Mouse (Mus musculus) neural tube, embryonic 13.5 days (tissue): ENCODE results near the gene Robo1. TPM values are rescaled to one million over a fixed set of nuclear protein-coding genes. Genes with fewer than 3 reads are reported as not detected.

Experiments
- ATAC-seq: fragments of 200-750 bp; cut with Nextera tagmentation; 2 replicates; pipeline ENCODE4 v1.8.0; 2017; ENCODE audit warnings: low read depth, mild to moderate bottlenecking, moderate TSS enrichment, moderate library complexity
- H3K27ac ChIP-seq: fragments of 300-500 bp; sonication (generic); replicated peaks from 2 replicates; pipeline ENCODE4 v1.5.1; 2015; ENCODE audit warnings: moderate library complexity, mild to moderate bottlenecking, inconsistent platforms
- H3K27me3 ChIP-seq: fragments of 300-500 bp; sonication (generic); 2 replicates; pipeline ENCODE4 v1.6.1; 2015; ENCODE audit warnings: mild to moderate bottlenecking, inconsistent platforms
- H3K36me3 ChIP-seq: fragments of 300-500 bp; sonication (generic); 2 replicates; pipeline ENCODE4 v1.6.1; 2015; ENCODE audit warnings: mild to moderate bottlenecking, inconsistent platforms
- H3K4me1 ChIP-seq: fragments of 300-500 bp; sonication (generic); replicated peaks from 2 replicates; pipeline ENCODE4 v1.6.1; 2015; ENCODE audit warnings: inconsistent platforms
- H3K4me2 ChIP-seq: fragments of 300-500 bp; sonication (generic); 2 replicates; pipeline ENCODE4 v1.6.1; 2015; ENCODE audit warnings: inconsistent platforms, mild to moderate bottlenecking, moderate library complexity
- H3K4me3 ChIP-seq: fragments of 300-500 bp; sonication (generic); 2 replicates; pipeline ENCODE4 v1.5.1; 2015; ENCODE audit warnings: mild to moderate bottlenecking, inconsistent platforms
- H3K9ac ChIP-seq: fragments of 300-500 bp; sonication (generic); 2 replicates; pipeline ENCODE4 v1.6.1; 2015; ENCODE audit warnings: moderate library complexity, mild to moderate bottlenecking, inconsistent platforms
- H3K9me3 ChIP-seq: fragments of 300-500 bp; sonication (generic); 2 replicates; pipeline ENCODE4 v1.6.1; 2016; ENCODE audit warnings: inconsistent platforms
- WGBS: fragments of 180-500 bp; shearing (Covaris S2); methylation state at CpG from one replicate; pipeline ENCODE4 v1.1.7; 2015; 5-methylcytosine and 5-hydroxymethylcytosine counted together
- polyA plus RNA-seq: library from polyadenylated mRNA; unstranded; fragments of >200 nt; fragmentation: Nextera tagmentation; extraction: Ambion mirVana; gene quantifications from 2 replicates; pipeline ENCODE4 v1.2.1, GENCODE M21; 2015

Robo1 gene
- polyA plus RNA-seq, 1 experiment from 2014 or later: 44.1 TPM

DNA sequence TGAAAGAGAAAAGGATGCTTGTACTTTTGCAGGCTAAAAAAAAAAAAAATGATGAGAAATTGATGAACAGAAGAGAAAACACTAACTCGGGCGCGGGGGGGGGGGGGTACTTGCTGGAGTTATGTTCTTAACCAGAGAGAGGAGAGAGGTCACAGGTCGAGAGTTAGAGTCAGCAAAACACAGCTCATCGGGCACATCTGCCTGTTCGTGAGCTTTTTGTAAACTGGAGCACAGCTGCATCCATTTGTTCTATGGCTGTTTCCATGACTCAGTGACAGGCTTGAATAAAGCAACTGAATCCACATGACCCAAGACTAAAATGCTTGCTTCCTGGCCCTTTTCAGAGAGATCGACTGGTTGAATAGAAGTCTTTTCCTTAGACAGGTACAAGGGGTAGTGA, 325.7 kb downstream of the Robo1 start:
- ATAC-seq: no peak
- Histone ChIP-seq H3K27me3 (no peaks in the 10 kb centered on the region), H3K4me2 (no peak overlapping the region), H3K27ac (no peak overlapping the region), H3K9me3 (no peaks in the 10 kb centered on the region), H3K4me3 (no peak overlapping the region), H3K4me1 (no peaks in the 10 kb centered on the region), H3K9ac (no peak overlapping the region), H3K36me3 (no peaks in the 10 kb centered on the region)
- WGBS: 56% methylated on average over 6 of the region's 7 CpGs

DNA sequence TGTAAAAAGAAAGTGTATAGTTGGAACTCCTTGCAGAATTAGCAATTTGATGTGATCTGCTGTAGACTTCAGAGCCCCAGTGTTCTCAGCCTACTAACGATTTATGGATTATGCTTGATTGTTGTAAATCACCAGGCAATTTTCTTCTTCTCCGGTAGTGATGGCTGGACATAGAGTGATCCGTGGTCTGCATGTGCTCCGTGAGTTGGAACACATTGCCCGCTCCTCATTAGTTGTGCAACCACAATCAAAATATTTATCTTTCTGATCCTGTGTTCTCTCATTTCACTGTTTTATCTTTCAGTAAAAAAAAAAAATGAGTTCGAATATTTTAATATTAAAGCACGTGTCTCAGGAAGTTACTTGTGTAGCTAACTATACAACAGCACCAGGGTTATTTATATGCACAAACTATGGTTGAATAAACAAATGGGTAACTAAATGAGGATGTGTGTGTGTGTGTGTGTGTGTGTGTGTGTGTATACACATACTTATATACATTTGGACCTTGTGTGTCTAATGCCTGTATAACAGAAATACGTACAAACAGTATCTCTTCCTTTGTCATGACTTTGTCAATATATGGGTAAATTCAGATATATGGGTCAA, 331.3 kb downstream of the Robo1 start:
- Histone ChIP-seq H3K9ac (no peak overlapping the region), H3K27me3 (no peaks in the 10 kb centered on the region), H3K27ac (no peak overlapping the region), H3K4me3 (no peak overlapping the region), H3K9me3 (no peaks in the 10 kb centered on the region), H3K36me3 (no peaks in the 10 kb centered on the region), H3K4me1 (no peaks in the 10 kb centered on the region), H3K4me2 (no peak overlapping the region)
- 81% methylated on average over 8 of the region's 8 CpGs for WGBS
- no peak for ATAC-seq

- WGBS: 72% methylated on average over 9 of the region's 9 CpGs
- peak; percentile 40; the same call in 1 of the 2 replicates for ATAC-seq
These were observed 333.1 kb downstream of the Robo1 start for GRCm38 (mm10) chr16:72640932-72641811.

DNA sequence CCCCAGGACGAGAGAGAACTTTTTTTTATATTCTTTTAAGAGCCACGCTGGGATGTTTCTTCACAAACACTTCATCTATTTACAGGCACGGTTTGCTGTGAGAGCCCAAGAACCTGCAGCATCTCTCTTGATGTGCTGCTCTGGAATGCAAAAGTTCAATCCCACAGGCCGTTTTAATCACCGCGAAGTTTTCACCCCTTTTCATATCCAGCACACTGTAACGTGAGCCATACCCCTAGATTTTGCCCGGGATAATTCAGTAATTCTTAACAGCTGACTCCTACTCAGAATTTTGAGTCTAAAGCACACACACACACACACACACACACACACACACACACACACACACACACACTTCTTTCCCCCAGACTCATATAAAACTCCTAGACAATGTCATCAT, 337.8 kb downstream of the Robo1 start:
- H3K27me3 ChIP-seq: no peaks in the 10 kb centered on the region
- H3K4me1 ChIP-seq: peaks cover 16% of the 10 kb centered on the region; the same call in 1 of the 2 replicates
- H3K9ac ChIP-seq: no peak overlapping the region
- no peak for ATAC-seq
- no peak overlapping the region for H3K4me3 ChIP-seq
- H3K4me2 ChIP-seq: no peak overlapping the region
- 48% methylated on average over 8 of the region's 8 CpGs for WGBS
- no peak overlapping the region for H3K27ac ChIP-seq
- no peaks in the 10 kb centered on the region for H3K9me3 ChIP-seq
- H3K36me3 ChIP-seq: no peaks in the 10 kb centered on the region

More at GRCm38 (mm10) chr16:72640932-72641811, 333.1 kb downstream of the Robo1 start:
- Histone ChIP-seq H3K4me3 (no peak overlapping the region), H3K4me1 (peaks cover 5% of the 10 kb centered on the region; the same call in 1 of the 2 replicates), H3K27ac (no peak overlapping the region), H3K9me3 (no peaks in the 10 kb centered on the region), H3K36me3 (no peaks in the 10 kb centered on the region), H3K9ac (no peak overlapping the region), H3K4me2 (no peak overlapping the region), H3K27me3 (no peaks in the 10 kb centered on the region)

- Histone ChIP-seq H3K4me1 (peaks cover 16% of the 10 kb centered on the region; the same call in 1 of the 2 replicates), H3K4me3 (no peak overlapping the region), H3K9ac (no peak overlapping the region), H3K27ac (no peak overlapping the region), H3K9me3 (no peaks in the 10 kb centered on the region), H3K36me3 (no peaks in the 10 kb centered on the region), H3K4me2 (peak overlapping the region; percentile 28; the same call in 1 of the 2 replicates), H3K27me3 (no peaks in the 10 kb centered on the region)
- 47% methylated on average over 4 of the region's 4 CpGs for WGBS
- no peak for ATAC-seq
These were observed 341.2 kb downstream of the Robo1 start for GRCm38 (mm10) chr16:72649314-72649713.

- Histone ChIP-seq H3K4me2 (no peak overlapping the region), H3K27me3 (no peaks in the 10 kb centered on the region), H3K4me1 (0 out of 2 replicates have a peak, but pooled peaks cover 3% of the 10 kb centered on the region), H3K4me3 (no peak overlapping the region), H3K36me3 (no peaks in the 10 kb centered on the region), H3K9me3 (no peaks in the 10 kb centered on the region), H3K9ac (no peak overlapping the region), H3K27ac (no peak overlapping the region)
- no peak for ATAC-seq
- WGBS: 57% methylated on average over 9 of the region's 9 CpGs
These were observed 347.3 kb downstream of the Robo1 start for GRCm38 (mm10) chr16:72655411-72655810.

- Histone ChIP-seq H3K4me1 (peaks cover 32% of the 10 kb centered on the region), H3K9me3 (no peaks in the 10 kb centered on the region), H3K4me3 (peak overlapping the region; percentile 82), H3K27ac (peak overlapping the region; percentile 83), H3K36me3 (no peaks in the 10 kb centered on the region), H3K9ac (peak overlapping the region; percentile 85), H3K27me3 (no peaks in the 10 kb centered on the region), H3K4me2 (peak overlapping the region; percentile 82)
- peak; percentile 90 for ATAC-seq
- WGBS: under 1% methylated on average over 26 of the region's 26 CpGs
These were observed 354.8 kb downstream of the Robo1 start for GRCm38 (mm10) chr16:72662837-72663350.

GRCm38 (mm10) chr16:72663351-72664232, 355.5 kb downstream of the Robo1 start:
- WGBS: under 1% methylated on average over 55 of the region's 55 CpGs
- ATAC-seq: peak; percentile 88
- peak overlapping the region; percentile 82 for H3K4me3 ChIP-seq

DNA sequence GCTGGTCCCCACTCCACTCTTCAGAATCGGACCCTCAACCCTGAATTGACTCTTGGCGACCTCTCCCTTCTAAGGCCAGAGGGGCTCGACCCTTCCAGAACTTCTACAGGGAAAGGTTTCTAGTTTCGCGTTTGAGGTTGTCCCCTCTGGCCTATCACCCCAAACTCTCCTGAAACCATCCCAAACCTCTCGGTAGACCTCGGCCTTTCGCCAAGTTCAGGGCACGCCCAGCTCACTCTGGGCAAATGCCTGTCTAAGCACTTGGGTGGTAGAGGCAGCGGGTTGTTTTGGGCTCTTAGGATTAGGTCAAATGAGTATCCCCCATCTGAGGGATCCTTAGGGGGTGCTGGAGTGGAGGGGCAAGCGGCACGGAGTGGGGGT, 356.1 kb downstream of the Robo1 start:
- H3K4me3 ChIP-seq: peak overlapping the region; percentile 82
- H3K36me3 ChIP-seq: no peaks in the 10 kb centered on the region
- H3K9ac ChIP-seq: peak overlapping the region; percentile 85
- no peaks in the 10 kb centered on the region for H3K27me3 ChIP-seq
- no peaks in the 10 kb centered on the region for H3K9me3 ChIP-seq
- H3K4me1 ChIP-seq: peaks cover 41% of the 10 kb centered on the region
- H3K4me2 ChIP-seq: peak overlapping the region; percentile 82
- H3K27ac ChIP-seq: peak overlapping the region; percentile 83
- WGBS: under 1% methylated on average over 12 of the region's 12 CpGs
- no peak for ATAC-seq

More at GRCm38 (mm10) chr16:72663351-72664232, 355.5 kb downstream of the Robo1 start:
- Histone ChIP-seq H3K9me3 (no peaks in the 10 kb centered on the region), H3K36me3 (no peaks in the 10 kb centered on the region), H3K4me2 (peak overlapping the region; percentile 82), H3K27ac (peak overlapping the region; percentile 83), H3K27me3 (no peaks in the 10 kb centered on the region), H3K4me1 (peaks cover 37% of the 10 kb centered on the region), H3K9ac (peak overlapping the region; percentile 85)

GRCm38 (mm10) chr16:72664806-72665205, 356.7 kb downstream of the Robo1 start:
- Histone ChIP-seq H3K27me3 (no peaks in the 10 kb centered on the region), H3K9ac (peak overlapping the region; percentile 85), H3K4me1 (peaks cover 46% of the 10 kb centered on the region), H3K4me3 (peak overlapping the region; percentile 82), H3K27ac (no peak overlapping the region), H3K9me3 (no peaks in the 10 kb centered on the region), H3K4me2 (peak overlapping the region; percentile 82), H3K36me3 (no peaks in the 10 kb centered on the region)
- whole genome bisulfite sequencing: 14% methylated on average over 4 of the region's 4 CpGs
- ATAC-seq: no peak

- Histone ChIP-seq H3K9me3 (no peaks in the 10 kb centered on the region), H3K27me3 (no peaks in the 10 kb centered on the region), H3K4me2 (peak overlapping the region; percentile 82), H3K4me1 (peaks cover 53% of the 10 kb centered on the region), H3K27ac (no peak overlapping the region), H3K4me3 (peak overlapping the region; percentile 82), H3K9ac (peak overlapping the region; percentile 85; the same call in 1 of the 2 replicates), H3K36me3 (no peaks in the 10 kb centered on the region)
- 28% methylated on average over 5 of the region's 5 CpGs for WGBS
- ATAC-seq: no peak
These were observed 357.3 kb downstream of the Robo1 start for GRCm38 (mm10) chr16:72665454-72665853.
